Mouse (Mus musculus) NIH3T3 (cell line): ENCODE measurements around the gene Ccdc106.

ENCODE experiments used
- DNase-seq: peaks from one replicate; pipeline ENCODE4 v3.0.0-alpha.2; 2012; ENCODE audit warnings: low read depth

The Ccdc106 gene

GRCm38 (mm10) chr7:5015118-5016001, 5.0 kb upstream of the Ccdc106 start, which contains the start of gene Gm44973:
Gm44973 (plus strand) TSS chr7:5015496.
- peak; percentile 96 for DNase-seq

- DNase-seq: peak; percentile 11
Measured at GRCm38 (mm10) chr7:5016057-5016456, 4.3 kb upstream of the Ccdc106 start.

- DNase-seq: peak; percentile 19
Measured at GRCm38 (mm10) chr7:5016920-5017319, 3.4 kb upstream of the Ccdc106 start.

DNA sequence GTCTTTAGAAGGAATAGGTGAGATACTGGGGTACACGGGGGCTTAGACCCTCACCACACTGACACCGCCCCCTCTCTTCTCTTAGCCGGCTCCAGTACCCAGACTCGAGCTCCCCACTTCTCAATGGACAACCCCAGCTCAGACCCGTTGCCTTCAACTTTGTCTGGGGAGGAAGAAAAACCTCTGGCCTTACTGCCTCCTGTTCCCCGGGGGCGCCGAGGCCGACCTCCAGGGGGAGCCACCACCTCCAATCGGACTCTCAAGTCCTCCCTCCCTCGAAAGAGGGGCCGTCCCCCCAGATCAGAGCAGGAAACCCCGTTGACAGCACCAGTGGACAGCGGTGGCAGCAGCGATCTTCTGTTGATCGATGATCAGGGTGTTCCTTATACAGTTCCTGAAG, 3.0 kb upstream of the Ccdc106 start:
- no peak for DNase-seq

DNA sequence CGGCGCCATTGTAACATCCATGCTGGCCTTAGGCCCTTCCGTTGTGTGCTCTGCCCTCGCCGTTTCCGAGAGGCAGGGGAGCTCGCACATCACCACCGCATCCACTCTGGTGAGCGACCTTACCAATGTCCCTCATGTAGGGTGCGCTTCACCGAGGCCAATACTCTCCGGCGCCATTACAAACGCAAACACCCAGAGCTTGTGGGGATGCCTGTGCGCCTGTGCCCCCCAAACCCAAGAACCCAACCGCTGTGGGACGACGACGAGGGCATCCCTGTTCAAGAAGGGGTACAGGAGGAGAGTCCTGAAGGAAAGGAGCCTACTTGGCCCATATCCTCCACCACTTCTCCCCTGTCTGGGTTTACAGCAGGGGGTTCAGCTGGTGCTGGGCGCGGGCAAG, 2.4 kb upstream of the Ccdc106 start:
- DNase-seq: no peak

DNA sequence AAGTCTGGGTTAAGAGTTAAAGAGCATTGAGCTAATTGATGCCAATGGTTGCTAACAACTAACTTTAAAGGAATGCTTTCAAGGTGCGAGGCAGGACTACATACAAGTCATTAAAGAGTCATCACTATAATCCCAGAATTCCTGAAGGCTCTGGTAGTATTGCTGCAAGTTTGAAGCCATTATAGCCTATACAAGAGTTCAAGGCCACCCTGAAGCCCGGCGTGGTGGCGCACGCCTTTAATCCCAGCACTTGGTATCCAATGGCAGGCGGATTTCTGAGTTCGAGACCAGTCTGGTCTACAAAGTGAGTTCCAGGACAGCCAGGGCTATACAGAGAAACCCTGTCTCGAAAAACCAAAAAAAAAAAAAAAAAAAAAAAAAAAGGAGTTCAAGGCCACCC, 777 bp upstream of the Ccdc106 start:
- DNase-seq: peak; percentile 41

GRCm38 (mm10) chr7:5020685-5021084, 332 bp downstream of the Ccdc106 start:
- DNase-seq: peak; percentile 59

DNA sequence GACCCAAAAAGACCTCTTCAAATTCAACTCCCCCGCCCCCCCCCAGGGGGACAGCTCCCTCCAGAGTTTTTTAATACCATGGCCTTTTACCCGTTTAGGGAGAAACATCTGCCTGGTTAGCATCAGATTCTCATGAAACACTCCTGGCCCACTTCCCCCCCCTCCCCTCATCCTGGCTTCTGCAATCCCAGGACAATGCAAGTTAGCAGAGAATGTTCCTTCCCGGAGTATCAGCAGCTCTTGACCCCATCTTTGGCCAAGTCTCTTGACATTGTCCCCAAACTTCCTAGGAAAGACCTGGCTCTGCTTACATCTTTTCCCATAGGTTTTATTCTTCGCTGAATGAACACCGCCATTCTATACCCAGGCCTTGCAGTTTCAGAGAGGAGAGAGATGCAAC, 844 bp downstream of the Ccdc106 start:
- peak; percentile 22 for DNase-seq

GRCm38 (mm10) chr7:5029543-5029942, 9.2 kb downstream of the Ccdc106 start:
- DNase-seq: no peak

DNA sequence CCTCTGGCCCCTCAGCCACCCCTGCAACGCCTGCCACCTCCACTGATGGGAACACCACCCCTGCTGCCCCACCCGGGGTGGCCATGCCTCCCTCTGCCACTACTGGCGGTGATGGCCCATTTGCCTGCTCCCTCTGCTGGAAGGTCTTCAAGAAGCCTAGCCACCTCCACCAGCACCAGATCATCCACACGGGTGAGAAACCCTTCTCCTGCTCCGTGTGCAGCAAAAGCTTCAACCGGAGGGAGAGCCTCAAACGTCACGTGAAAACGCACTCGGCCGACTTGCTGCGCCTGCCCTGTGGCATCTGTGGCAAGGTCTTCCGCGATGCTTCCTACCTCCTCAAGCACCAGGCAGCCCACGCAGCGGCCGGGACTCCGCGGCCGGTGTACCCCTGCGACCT, 9.6 kb downstream of the Ccdc106 start:
- no peak for DNase-seq

DNA sequence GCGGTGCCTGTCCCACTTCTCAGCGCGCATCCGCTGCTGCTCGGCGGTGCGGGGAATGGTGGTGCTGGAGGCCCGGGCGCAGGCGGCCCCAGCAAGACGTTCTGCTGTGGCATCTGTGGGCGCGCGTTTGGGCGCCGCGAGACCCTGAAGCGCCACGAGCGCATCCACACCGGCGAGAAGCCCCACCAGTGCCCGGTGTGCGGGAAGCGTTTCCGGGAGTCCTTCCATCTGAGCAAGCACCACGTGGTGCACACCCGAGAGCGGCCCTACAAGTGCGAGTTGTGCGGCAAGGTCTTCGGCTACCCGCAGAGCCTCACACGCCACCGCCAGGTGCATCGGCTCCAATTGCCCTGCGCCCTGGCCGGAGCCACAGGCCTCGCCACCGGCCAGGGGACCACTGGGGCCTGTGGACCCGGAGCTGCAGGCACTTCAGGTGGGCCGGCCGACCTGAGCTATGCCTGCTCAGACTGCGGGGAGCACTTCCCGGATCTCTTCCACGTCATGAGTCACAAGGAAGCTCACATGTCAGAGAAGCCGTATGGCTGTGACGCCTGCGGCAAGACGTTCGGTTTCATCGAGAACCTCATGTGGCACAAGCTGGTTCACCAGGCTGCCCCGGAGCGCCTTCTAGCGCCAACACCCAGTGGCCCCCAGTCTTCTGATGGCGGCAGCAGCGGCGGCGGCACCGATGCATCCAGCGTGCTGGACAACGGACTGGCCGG, 10.4 kb downstream of the Ccdc106 start:
- DNase-seq: no peak

DNA sequence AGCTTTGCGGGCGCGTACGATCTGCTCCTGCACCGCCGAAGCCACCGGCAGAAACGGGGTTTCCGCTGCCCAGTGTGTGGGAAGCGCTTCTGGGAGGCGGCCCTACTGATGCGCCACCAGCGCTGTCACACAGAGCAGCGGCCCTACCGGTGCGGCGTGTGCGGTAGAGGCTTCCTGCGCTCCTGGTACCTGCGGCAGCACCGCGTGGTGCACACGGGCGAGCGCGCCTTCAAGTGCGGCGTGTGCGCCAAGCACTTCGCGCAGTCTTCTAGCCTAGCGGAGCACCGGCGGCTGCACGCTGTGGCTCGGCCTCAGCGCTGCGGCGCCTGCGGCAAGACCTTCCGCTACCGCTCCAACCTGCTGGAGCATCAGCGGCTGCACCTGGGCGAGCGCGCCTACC, 11.1 kb downstream of the Ccdc106 start:
- DNase-seq: no peak

GRCm38 (mm10) chr7:5033818-5034217, 13.5 kb downstream of the Ccdc106 start, which contains the start of gene 4632433K11Rik:
4632433K11Rik (plus strand) TSS chr7:5034118.
- no peak for DNase-seq

GRCm38 (mm10) chr7:5035628-5036027, 15.3 kb downstream of the Ccdc106 start:
- no peak for DNase-seq

GRCm38 (mm10) chr7:5036136-5036535, 15.8 kb downstream of the Ccdc106 start:
- DNase-seq: no peak

DNA sequence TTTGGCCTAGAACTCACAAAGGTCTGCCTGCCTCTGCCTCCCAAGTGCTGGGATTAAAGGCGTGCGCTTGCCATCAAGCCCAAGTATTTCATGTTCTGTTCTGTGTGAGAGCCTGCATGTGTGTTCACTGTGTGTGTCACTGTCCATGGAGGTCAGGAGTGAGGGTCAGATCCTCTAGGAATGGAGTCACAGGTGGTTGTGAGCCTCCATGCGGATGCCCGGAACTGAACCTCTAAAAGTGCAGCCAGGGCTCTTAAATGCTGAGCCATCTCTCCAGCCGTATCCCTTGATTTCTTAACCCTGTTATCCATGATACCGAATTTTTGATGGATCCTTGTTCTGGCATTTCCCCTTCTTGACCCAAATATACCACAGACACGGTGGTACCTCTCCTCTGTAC, 16.7 kb downstream of the Ccdc106 start:
- no peak for DNase-seq

- DNase-seq: no peak
Measured at GRCm38 (mm10) chr7:5037467-5037866, 17.1 kb downstream of the Ccdc106 start.

DNA sequence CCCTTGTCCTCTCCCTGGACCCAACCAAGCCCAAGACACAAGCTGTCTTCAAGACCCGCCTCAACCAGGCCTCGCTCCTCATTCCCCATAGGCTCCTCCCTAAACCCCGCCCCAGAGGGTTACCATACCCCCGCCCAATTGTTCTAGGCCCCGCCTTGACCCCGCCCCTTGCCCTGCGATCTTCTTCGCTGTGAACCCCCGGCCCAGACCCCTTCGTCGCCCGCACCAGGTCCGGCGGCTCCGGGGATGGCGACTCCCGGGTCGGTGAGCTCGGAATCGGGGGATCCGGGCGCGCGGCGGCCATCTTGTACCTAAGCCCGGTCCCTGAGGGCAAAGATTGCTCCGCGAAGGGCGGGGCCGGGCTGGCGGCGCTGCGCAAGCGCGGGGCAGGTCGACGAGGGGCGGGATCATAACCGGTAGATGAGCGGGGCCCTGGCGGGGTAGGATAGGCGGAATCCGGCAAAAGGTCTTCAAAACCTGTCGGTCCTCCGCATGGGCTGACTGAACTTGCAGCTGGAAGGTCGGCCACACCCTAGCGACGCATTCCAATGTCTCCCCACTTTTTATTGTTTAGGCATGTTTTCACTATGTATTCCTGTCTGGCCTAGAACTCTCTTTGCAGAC, 17.9 kb downstream of the Ccdc106 start, which contains the start of gene Zfp784:
Gene Zfp784 (minus strand): TSS at position 338 of the 624 bp plus-strand sequence.
- peak; percentile 95 for DNase-seq

DNA sequence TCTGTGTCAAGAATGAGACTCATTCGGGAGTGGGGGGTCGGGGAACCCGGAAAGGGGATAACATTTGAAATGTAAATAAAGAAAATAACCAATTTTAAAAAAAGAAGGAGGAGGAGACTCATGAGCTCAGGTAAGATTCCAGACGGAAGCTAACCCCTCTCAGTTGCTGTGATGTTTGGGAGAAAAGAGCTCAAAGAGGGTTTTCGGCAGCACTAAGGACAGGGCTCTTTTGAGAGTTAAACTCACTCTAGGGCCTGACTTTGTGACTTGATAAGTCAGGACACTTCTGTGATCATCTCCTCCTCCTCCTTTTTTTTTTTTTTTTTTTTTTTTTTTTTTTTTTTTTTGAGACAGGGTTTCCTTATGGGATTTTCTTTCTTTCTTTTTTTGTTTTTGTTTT, 18.6 kb downstream of the Ccdc106 start:
- DNase-seq: peak; percentile 25

- no peak for DNase-seq
Measured at GRCm38 (mm10) chr7:5044981-5045380, 24.6 kb downstream of the Ccdc106 start.

GRCm38 (mm10) chr7:5046112-5046511, 25.8 kb downstream of the Ccdc106 start:
- no peak for DNase-seq

GRCm38 (mm10) chr7:5047313-5047712, 27.0 kb downstream of the Ccdc106 start:
- DNase-seq: peak; percentile 66
